Mouse (Mus musculus): Measurements from ENCODE around the gene Ccdc144b. TPM values are rescaled to one million over a fixed set of nuclear protein-coding genes. Genes with fewer than 3 reads are reported as not detected.

Ccdc144b gene
- polyA plus RNA-seq (2015; fragmentation: Nextera tagmentation; extraction: Ambion mirVana) = not detected in 2 replicates

DNA sequence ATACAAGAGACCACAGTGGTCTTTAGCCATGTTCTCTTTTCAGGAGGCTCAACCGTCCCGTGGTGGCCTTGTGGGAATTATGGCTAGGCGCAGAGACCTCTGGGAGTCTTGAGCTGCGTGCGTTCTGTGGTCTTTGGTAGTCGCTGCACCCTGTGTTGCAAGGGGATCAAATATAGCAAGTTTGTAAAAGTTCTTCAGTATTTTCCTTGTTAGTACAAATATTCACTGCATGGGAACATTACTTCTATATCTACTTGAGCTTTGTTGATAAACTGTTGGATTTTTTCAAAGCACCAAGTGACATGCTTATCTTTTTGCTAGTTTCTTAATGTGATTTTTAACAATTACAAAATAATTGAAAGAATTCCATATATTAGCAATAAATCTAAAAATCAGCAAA, at the start of gene Ccdc144b:
TSS of gene Ccdc144b (minus strand) at position 101 of the 400 bp plus-strand sequence.
- 85% methylated on average over 6 of the region's 6 CpGs for WGBS
- Histone ChIP-seq H3K4me1 (no peaks in the 10 kb centered on the region), H3K27ac (replicated peaks) (no peak within 1 kb of the TSS), H3K4me3 (replicated peaks) (no peak within 1 kb of the TSS), H3K4me2 (replicated peaks) (no peak within 1 kb of the TSS), H3K9ac (no peak within 1 kb of the TSS), H3K9me3 (replicated peaks) (no peaks in the 10 kb centered on the region), H3K27me3 (no peaks in the 10 kb centered on the region), H3K36me3 (no peaks in the 10 kb centered on the region)
- ATAC-seq (ENCODE audit: insufficient number of reproducible peaks, low FRiP score, low TSS enrichment, low read depth) = no peak

DNA sequence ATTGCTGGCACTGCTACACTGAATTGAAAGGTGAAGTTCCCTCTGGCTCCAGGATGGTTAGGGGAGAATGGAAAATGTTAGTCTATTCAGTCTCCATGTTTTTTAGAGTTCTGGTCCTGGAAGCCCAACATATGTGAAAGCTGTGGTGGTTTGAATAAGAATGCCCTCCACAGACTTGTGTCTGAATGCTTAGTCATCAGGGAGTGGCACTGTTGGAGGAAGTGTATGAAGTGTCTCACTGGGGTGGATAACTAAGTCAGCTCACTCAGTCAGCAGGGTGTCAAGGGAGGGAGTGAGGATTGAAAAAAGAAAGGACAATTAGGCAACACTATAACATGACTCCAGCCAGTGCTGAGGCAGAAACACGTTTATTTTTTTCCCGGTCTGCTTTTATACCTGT, 42.0 kb upstream of the Ccdc144b start:
- Histone ChIP-seq H3K4me1 (no peaks in the 10 kb centered on the region), H3K4me2 (replicated peaks) (no peak overlapping the region), H3K9me3 (replicated peaks) (no peaks in the 10 kb centered on the region), H3K9ac (no peak overlapping the region), H3K36me3 (peaks cover 11% of the 10 kb centered on the region), H3K4me3 (replicated peaks) (no peak overlapping the region), H3K27me3 (no peaks in the 10 kb centered on the region), H3K27ac (replicated peaks) (no peak overlapping the region)
- WGBS = 75% methylated on average over 2 of the region's 2 CpGs
- no peak for ATAC-seq (ENCODE audit: insufficient number of reproducible peaks, low FRiP score, low TSS enrichment, low read depth)

DNA sequence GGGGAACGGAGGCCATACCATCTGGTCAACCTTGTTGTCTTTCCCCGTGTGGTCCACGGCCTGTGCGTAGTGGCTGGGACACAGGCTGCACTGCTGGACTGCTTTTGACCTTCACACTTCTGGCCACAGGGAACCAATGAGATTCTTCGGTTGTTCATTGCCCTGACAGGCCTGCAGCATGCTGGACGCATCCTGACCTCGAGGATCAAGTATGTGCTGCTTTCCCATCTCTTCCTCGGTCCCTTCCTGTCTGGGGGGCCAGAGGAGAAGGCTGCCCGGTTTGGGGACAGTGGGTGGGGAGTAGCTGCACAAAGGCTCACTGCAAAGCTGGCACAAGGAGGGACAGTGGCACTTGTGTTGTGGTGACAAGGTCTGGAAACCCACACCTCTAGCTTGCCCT, 34.2 kb upstream of the Ccdc144b start:
- no peak for ATAC-seq (ENCODE audit: insufficient number of reproducible peaks, low FRiP score, low TSS enrichment, low read depth)
- no peaks in the 10 kb centered on the region for H3K4me1 ChIP-seq
- H3K27me3 ChIP-seq = no peaks in the 10 kb centered on the region
- H3K4me3 ChIP-seq (replicated peaks) = no peak overlapping the region
- no peaks in the 10 kb centered on the region for H3K9me3 ChIP-seq (replicated peaks)
- 95% methylated on average over 9 of the region's 9 CpGs for WGBS
- no peak overlapping the region for H3K9ac ChIP-seq
- no peak overlapping the region for H3K4me2 ChIP-seq (replicated peaks)
- H3K27ac ChIP-seq (replicated peaks) = no peak overlapping the region
- H3K36me3 ChIP-seq = peaks cover 84% of the 10 kb centered on the region

DNA sequence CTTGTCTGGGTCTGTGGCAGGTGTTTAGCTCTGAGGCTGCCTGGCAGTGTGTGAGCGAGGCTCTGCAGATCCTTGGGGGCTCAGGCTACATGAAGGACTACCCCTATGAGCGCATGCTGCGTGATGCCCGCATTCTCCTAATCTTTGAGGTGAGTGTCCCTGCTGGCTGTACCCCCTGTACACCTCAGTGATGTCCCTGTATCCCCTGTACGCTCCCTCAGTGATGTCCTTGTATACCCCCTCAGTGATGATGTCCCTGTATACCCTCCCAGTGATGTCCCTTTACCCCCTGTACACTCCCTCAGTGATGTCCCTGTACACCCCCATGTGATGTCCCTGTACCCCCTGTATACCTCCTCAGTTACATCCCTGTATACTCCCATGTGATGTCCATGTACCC, 32.0 kb upstream of the Ccdc144b start:
- ATAC-seq (ENCODE audit: insufficient number of reproducible peaks, low FRiP score, low TSS enrichment, low read depth) = no peak

DNA sequence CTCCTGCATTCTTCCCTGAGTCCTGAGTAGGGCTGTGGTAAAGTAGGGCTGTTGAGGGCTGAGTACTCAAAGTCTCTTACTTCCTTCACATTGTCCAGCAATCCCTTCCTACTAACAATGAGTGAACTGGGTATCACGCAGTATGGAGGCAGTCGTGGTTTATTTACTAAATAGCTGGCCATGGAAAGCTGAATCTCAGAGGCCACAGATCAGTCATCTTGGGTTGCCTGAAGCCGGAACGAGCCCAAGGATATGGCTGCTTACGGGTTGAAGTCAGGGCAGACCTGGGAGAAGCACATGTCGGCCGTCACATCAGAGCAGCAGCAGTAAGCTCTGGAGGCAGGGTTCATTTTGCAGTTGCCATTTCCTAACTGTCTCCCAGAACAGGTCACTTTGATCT, 30.0 kb upstream of the Ccdc144b start:
- Histone ChIP-seq H3K9me3 (replicated peaks) (no peaks in the 10 kb centered on the region), H3K4me2 (replicated peaks) (no peak overlapping the region), H3K9ac (no peak overlapping the region), H3K4me3 (replicated peaks) (no peak overlapping the region), H3K27ac (replicated peaks) (no peak overlapping the region), H3K36me3 (peaks cover 92% of the 10 kb centered on the region), H3K4me1 (no peaks in the 10 kb centered on the region), H3K27me3 (no peaks in the 10 kb centered on the region)
- WGBS = 89% methylated on average over 7 of the region's 7 CpGs
- no peak for ATAC-seq (ENCODE audit: insufficient number of reproducible peaks, low FRiP score, low TSS enrichment, low read depth)

More for the DNA sequence above, 32.0 kb upstream of the Ccdc144b start:
- no peaks in the 10 kb centered on the region for H3K27me3 ChIP-seq
- no peaks in the 10 kb centered on the region for H3K9me3 ChIP-seq (replicated peaks)
- H3K27ac ChIP-seq (replicated peaks) = no peak overlapping the region
- 92% methylated on average over 5 of the region's 5 CpGs for WGBS
- no peak overlapping the region for H3K4me3 ChIP-seq (replicated peaks)
- no peak overlapping the region for H3K4me2 ChIP-seq (replicated peaks)
- no peak overlapping the region for H3K9ac ChIP-seq
- no peaks in the 10 kb centered on the region for H3K4me1 ChIP-seq
- peaks cover 94% of the 10 kb centered on the region for H3K36me3 ChIP-seq

DNA sequence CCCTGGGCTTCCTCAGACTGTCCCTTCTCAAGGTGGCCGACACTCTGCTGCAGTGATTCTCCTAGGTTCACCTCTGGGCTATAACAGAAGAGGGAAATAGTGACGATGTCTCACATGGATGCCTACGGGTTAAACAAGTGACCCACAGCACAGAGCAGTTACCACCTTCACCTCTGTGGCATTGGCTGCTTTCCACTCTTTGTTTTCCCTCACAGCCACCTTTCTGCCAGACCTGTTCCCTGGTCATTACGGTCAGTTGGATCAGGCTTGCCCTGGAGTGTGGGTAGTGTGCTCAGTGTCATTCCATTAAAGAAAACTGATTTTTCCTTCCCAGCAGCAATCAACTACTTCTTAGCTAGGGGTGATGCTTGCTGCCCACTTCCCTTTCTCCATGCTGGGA, 29.5 kb upstream of the Ccdc144b start:
- Histone ChIP-seq H3K4me1 (no peaks in the 10 kb centered on the region), H3K4me3 (replicated peaks) (no peak overlapping the region), H3K27ac (replicated peaks) (no peak overlapping the region), H3K9me3 (replicated peaks) (no peaks in the 10 kb centered on the region), H3K4me2 (replicated peaks) (no peak overlapping the region), H3K27me3 (no peaks in the 10 kb centered on the region), H3K9ac (no peak overlapping the region), H3K36me3 (peaks cover 92% of the 10 kb centered on the region)
- 95% methylated on average over 4 of the region's 4 CpGs for WGBS
- no peak for ATAC-seq (ENCODE audit: insufficient number of reproducible peaks, low FRiP score, low TSS enrichment, low read depth)

DNA sequence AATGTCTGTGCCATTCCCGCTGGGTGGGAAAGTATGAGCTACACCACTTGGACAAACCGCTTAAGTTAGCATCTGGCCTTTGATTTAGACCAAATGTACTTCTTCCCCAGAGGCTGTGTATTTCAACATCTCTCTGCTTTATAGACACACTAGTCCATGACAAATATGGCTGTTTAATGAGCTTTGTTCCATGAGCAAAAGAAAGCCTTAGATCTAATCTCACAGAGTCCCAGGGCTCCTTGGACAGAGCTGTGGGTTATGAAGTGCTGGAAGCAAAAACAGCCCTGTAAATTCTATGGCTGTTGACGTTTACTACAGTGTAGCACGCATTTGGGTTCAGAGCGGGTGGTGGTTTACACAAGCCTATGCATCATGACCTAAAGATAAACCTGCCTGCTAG, 27.4 kb upstream of the Ccdc144b start:
- no peaks in the 10 kb centered on the region for H3K27me3 ChIP-seq
- no peak overlapping the region for H3K27ac ChIP-seq (replicated peaks)
- H3K4me3 ChIP-seq (replicated peaks) = no peak overlapping the region
- 86% methylated on average over 5 of the region's 5 CpGs for WGBS
- no peaks in the 10 kb centered on the region for H3K9me3 ChIP-seq (replicated peaks)
- ATAC-seq (ENCODE audit: insufficient number of reproducible peaks, low FRiP score, low TSS enrichment, low read depth) = no peak
- H3K36me3 ChIP-seq = peaks cover 92% of the 10 kb centered on the region
- H3K4me1 ChIP-seq = no peaks in the 10 kb centered on the region
- no peak overlapping the region for H3K9ac ChIP-seq
- H3K4me2 ChIP-seq (replicated peaks) = no peak overlapping the region

DNA sequence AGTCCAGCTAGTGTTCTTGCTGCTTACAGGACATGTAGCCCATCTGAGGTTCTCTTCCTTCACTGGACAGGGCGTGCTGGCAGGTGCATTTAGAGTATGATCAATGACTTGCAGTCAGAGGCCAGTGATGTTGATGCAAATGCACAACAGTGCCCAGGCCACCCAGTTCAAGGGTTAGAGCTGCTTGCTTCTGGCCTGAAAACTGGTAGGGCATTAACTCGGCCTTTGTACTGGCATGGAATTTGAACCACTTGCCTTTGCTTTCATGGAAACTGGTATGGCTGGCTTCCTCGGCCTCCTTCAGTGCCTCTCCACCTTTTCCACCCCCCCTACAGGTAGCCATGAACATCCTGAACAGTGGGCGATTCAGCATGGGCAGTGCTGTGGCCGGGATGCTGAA, 26.5 kb upstream of the Ccdc144b start:
- Histone ChIP-seq H3K27me3 (no peaks in the 10 kb centered on the region), H3K4me2 (replicated peaks) (no peak overlapping the region), H3K9ac (no peak overlapping the region), H3K36me3 (peaks cover 92% of the 10 kb centered on the region), H3K9me3 (replicated peaks) (no peaks in the 10 kb centered on the region), H3K27ac (replicated peaks) (no peak overlapping the region), H3K4me1 (no peaks in the 10 kb centered on the region), H3K4me3 (replicated peaks) (no peak overlapping the region)
- 90% methylated on average over 5 of the region's 5 CpGs for WGBS
- no peak for ATAC-seq (ENCODE audit: insufficient number of reproducible peaks, low FRiP score, low TSS enrichment, low read depth)

DNA sequence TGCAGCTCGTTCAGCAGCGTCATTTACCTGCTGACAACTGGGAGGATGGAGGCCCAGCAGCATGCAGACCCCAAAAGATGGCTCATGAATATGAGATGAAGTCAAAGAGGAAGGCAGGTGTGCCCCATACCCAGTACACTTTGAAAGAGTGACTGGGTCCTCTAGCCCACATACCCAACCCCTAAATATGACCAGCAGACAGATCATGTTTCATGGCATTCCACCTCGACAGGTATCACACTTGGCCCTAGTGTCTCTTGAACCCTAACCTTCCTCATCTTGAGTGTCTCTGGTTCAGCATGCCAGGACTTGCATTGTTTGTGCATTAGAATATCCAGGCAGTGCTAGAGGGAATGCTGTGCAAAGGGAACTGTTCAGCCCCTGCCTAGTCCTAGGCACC, 24.0 kb upstream of the Ccdc144b start:
- no peak overlapping the region for H3K9ac ChIP-seq
- peaks cover 87% of the 10 kb centered on the region for H3K36me3 ChIP-seq
- H3K4me3 ChIP-seq (replicated peaks) = no peak overlapping the region
- no peaks in the 10 kb centered on the region for H3K9me3 ChIP-seq (replicated peaks)
- no peak for ATAC-seq (ENCODE audit: insufficient number of reproducible peaks, low FRiP score, low TSS enrichment, low read depth)
- H3K27ac ChIP-seq (replicated peaks) = no peak overlapping the region
- WGBS = 78% methylated on average over 3 of the region's 3 CpGs
- H3K4me1 ChIP-seq = no peaks in the 10 kb centered on the region
- H3K4me2 ChIP-seq (replicated peaks) = no peak overlapping the region
- no peaks in the 10 kb centered on the region for H3K27me3 ChIP-seq

DNA sequence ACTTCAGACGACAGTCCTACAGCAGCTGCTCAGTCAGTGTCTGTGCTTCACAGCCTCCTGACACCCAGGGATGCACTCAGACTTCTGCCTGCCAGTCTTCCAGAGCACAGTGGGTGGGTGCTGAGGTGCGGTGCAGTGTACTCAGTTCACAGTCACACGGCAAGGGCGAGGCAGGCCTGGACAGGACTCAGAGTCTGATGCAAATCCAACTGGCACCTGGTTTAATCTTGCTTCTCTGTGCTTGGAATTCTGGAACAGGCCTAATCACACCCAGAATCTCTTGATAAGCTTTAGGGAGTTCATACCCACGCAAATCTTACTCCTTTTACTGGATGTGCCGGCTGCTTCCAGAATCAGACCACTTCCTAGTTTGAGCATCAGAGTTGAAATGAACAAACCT, 22.1 kb upstream of the Ccdc144b start:
- ATAC-seq (ENCODE audit: insufficient number of reproducible peaks, low FRiP score, low TSS enrichment, low read depth) = no peak
- Histone ChIP-seq H3K36me3 (peaks cover 73% of the 10 kb centered on the region), H3K9ac (no peak overlapping the region), H3K9me3 (replicated peaks) (no peaks in the 10 kb centered on the region), H3K4me2 (replicated peaks) (no peak overlapping the region), H3K4me3 (replicated peaks) (no peak overlapping the region), H3K27ac (replicated peaks) (no peak overlapping the region), H3K4me1 (no peaks in the 10 kb centered on the region), H3K27me3 (no peaks in the 10 kb centered on the region)
- WGBS = 75% methylated on average over 6 of the region's 6 CpGs

DNA sequence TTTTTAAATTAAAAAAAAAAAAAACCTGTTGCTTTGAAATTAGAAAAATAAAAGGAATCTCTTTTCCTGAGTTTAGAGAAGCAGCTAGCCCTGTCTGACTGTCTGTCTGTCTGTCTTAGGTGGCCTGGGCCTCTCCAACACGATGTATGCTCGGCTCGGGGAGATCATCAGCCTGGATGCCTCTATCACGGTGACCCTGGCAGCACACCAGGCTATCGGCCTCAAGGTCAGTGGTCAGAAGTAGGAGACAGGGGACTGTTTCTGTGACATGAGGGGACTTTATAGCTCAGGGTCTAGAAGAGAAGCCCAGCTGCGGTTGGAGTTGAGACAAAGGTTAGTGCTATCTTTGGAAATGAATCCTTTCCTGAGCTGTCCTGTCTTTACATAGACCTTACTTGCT, 20.9 kb upstream of the Ccdc144b start:
- Histone ChIP-seq H3K4me1 (no peaks in the 10 kb centered on the region), H3K9me3 (replicated peaks) (no peaks in the 10 kb centered on the region), H3K4me2 (replicated peaks) (no peak overlapping the region), H3K9ac (no peak overlapping the region), H3K36me3 (peaks cover 67% of the 10 kb centered on the region), H3K27me3 (no peaks in the 10 kb centered on the region), H3K4me3 (replicated peaks) (no peak overlapping the region), H3K27ac (replicated peaks) (no peak overlapping the region)
- 89% methylated on average over 6 of the region's 6 CpGs for WGBS
- ATAC-seq (ENCODE audit: insufficient number of reproducible peaks, low FRiP score, low TSS enrichment, low read depth) = no peak

DNA sequence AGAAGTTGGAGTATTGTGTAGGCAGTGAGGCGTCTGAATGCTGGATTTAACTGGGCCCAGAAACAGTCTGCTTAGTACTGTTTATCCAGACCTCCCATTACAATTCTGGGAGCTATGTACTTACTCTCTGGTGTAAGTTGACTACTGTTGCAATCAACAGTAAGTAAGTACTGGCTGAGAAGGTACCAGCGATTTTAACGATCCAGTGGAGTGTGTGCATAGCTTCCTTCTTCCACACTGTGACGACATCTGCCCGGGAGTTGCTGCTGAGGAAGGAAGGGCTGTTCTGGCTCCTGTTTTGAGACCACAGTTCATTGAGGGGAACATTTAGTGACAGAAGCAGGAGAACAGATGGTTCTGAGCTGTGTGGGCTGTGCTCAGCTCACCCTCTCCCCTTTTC, 17.7 kb upstream of the Ccdc144b start:
- Histone ChIP-seq H3K9me3 (replicated peaks) (no peaks in the 10 kb centered on the region), H3K4me1 (peaks cover 14% of the 10 kb centered on the region), H3K27me3 (no peaks in the 10 kb centered on the region), H3K36me3 (peaks cover 39% of the 10 kb centered on the region), H3K4me3 (replicated peaks) (no peak overlapping the region), H3K27ac (replicated peaks) (no peak overlapping the region), H3K4me2 (replicated peaks) (no peak overlapping the region), H3K9ac (no peak overlapping the region)
- ATAC-seq (ENCODE audit: insufficient number of reproducible peaks, low FRiP score, low TSS enrichment, low read depth) = no peak
- 92% methylated on average over 5 of the region's 5 CpGs for WGBS
